Mouse (Mus musculus): Measurements from ENCODE around the gene Phex. TPM values are rescaled to one million over a fixed set of nuclear protein-coding genes. Genes with fewer than 3 reads are reported as not detected.

Phex gene
- polyA plus RNA-seq (2015; fragmentation: Nextera tagmentation; extraction: Ambion mirVana): 0.66 and 0.99 TPM in 2 replicates

GRCm38 (mm10) chrX:157415212-157415611 lies at the start of gene Phex:
Gene Phex, minus strand, starts transcription at chrX:157415312.
- H3K4me1 ChIP-seq (replicated peaks; ENCODE audit: insufficient read depth, low read length): no peaks in the 10 kb centered on the region
- no peaks in the 10 kb centered on the region for H3K27me3 ChIP-seq (ENCODE audit: insufficient read depth, low read length)
- DNase-seq (ENCODE audit: low spot score) (no peak), ATAC-seq (replicated peaks; ENCODE audit: low FRiP score, low read depth) (no peak)
- H3K27ac ChIP-seq: no peak within 1 kb of the TSS
- no peaks in the 10 kb centered on the region for H3K9me3 ChIP-seq (replicated peaks; ENCODE audit: low read length)
- 63% methylated on average over 5 of the region's 5 CpGs for WGBS
- no peak within 1 kb of the TSS for H3K4me2 ChIP-seq (ENCODE audit: low read length)
- no peak for TF ChIP-seq CTCF (IDR thresholded peaks at IDR 0.05; ENCODE audit: low read depth)
- no peak within 1 kb of the TSS for H3K4me3 ChIP-seq (replicated peaks; ENCODE audit: low read depth, low read length)
- H3K9ac ChIP-seq (ENCODE audit: low read depth, low read length): no peak within 1 kb of the TSS
- no peaks in the 10 kb centered on the region for H3K36me3 ChIP-seq (ENCODE audit: insufficient read depth, low read length)

- H3K27me3 ChIP-seq (ENCODE audit: insufficient read depth, low read length): no peaks in the 10 kb centered on the region
- TF ChIP-seq CTCF (IDR thresholded peaks at IDR 0.05; ENCODE audit: low read depth): peak; percentile 63
- DNase-seq (ENCODE audit: low spot score) (peak; percentile 22), ATAC-seq (replicated peaks; ENCODE audit: low FRiP score, low read depth) (no peak)
- H3K27ac ChIP-seq: no peak overlapping the region
- H3K4me1 ChIP-seq (replicated peaks; ENCODE audit: insufficient read depth, low read length): no peaks in the 10 kb centered on the region
- H3K4me3 ChIP-seq (replicated peaks; ENCODE audit: low read depth, low read length): no peak overlapping the region
- no peaks in the 10 kb centered on the region for H3K36me3 ChIP-seq (ENCODE audit: insufficient read depth, low read length)
- no peak overlapping the region for H3K4me2 ChIP-seq (ENCODE audit: low read length)
- H3K9me3 ChIP-seq (replicated peaks; ENCODE audit: low read length): no peaks in the 10 kb centered on the region
- 67% methylated on average over 3 of the region's 3 CpGs for WGBS
- H3K9ac ChIP-seq (ENCODE audit: low read depth, low read length): no peak overlapping the region
Measured at GRCm38 (mm10) chrX:157462716-157463115, 47.6 kb upstream of the Phex start.

- TF ChIP-seq CTCF (IDR thresholded peaks at IDR 0.05; ENCODE audit: low read depth): peak; percentile 80
- Histone ChIP-seq H3K27ac (no peak overlapping the region), H3K9ac (ENCODE audit: low read depth, low read length) (no peak overlapping the region), H3K27me3 (ENCODE audit: insufficient read depth, low read length) (no peaks in the 10 kb centered on the region), H3K4me3 (replicated peaks; ENCODE audit: low read depth, low read length) (no peak overlapping the region), H3K4me1 (replicated peaks; ENCODE audit: insufficient read depth, low read length) (no peaks in the 10 kb centered on the region), H3K9me3 (replicated peaks; ENCODE audit: low read length) (no peaks in the 10 kb centered on the region), H3K4me2 (ENCODE audit: low read length) (no peak overlapping the region), H3K36me3 (ENCODE audit: insufficient read depth, low read length) (no peaks in the 10 kb centered on the region)
- WGBS: 52% methylated on average over 1 of the region's 1 CpGs
- peak; percentile 33 for DNase-seq (ENCODE audit: low spot score)
- no peak for ATAC-seq (replicated peaks; ENCODE audit: low FRiP score, low read depth)
Measured at GRCm38 (mm10) chrX:157454430-157454829, 39.3 kb upstream of the Phex start.

GRCm38 (mm10) chrX:157449000-157449399 lies 33.9 kb upstream of the Phex start:
- H3K9me3 ChIP-seq (replicated peaks; ENCODE audit: low read length): no peaks in the 10 kb centered on the region
- H3K4me3 ChIP-seq (replicated peaks; ENCODE audit: low read depth, low read length): no peak overlapping the region
- ATAC-seq (replicated peaks; ENCODE audit: low FRiP score, low read depth): no peak
- H3K27me3 ChIP-seq (ENCODE audit: insufficient read depth, low read length): no peaks in the 10 kb centered on the region
- TF ChIP-seq CTCF (IDR thresholded peaks at IDR 0.05; ENCODE audit: low read depth): no peak
- 70% methylated on average over 1 of the region's 1 CpGs for WGBS
- H3K4me1 ChIP-seq (replicated peaks; ENCODE audit: insufficient read depth, low read length): no peaks in the 10 kb centered on the region
- H3K4me2 ChIP-seq (ENCODE audit: low read length): no peak overlapping the region
- no peaks in the 10 kb centered on the region for H3K36me3 ChIP-seq (ENCODE audit: insufficient read depth, low read length)
- H3K9ac ChIP-seq (ENCODE audit: low read depth, low read length): no peak overlapping the region
- H3K27ac ChIP-seq: no peak overlapping the region
- no peak for DNase-seq (ENCODE audit: low spot score)

GRCm38 (mm10) chrX:157447431-157447830 lies 32.3 kb upstream of the Phex start:
- H3K27ac ChIP-seq: no peak overlapping the region
- H3K4me1 ChIP-seq (replicated peaks; ENCODE audit: insufficient read depth, low read length): no peaks in the 10 kb centered on the region
- no peak overlapping the region for H3K9ac ChIP-seq (ENCODE audit: low read depth, low read length)
- no peaks in the 10 kb centered on the region for H3K36me3 ChIP-seq (ENCODE audit: insufficient read depth, low read length)
- H3K27me3 ChIP-seq (ENCODE audit: insufficient read depth, low read length): no peaks in the 10 kb centered on the region
- TF ChIP-seq CTCF (IDR thresholded peaks at IDR 0.05; ENCODE audit: low read depth): no peak
- 87% methylated on average over 6 of the region's 6 CpGs for WGBS
- H3K9me3 ChIP-seq (replicated peaks; ENCODE audit: low read length): no peaks in the 10 kb centered on the region
- DNase-seq (ENCODE audit: low spot score) (no peak), ATAC-seq (replicated peaks; ENCODE audit: low FRiP score, low read depth) (no peak)
- H3K4me2 ChIP-seq (ENCODE audit: low read length): no peak overlapping the region
- H3K4me3 ChIP-seq (replicated peaks; ENCODE audit: low read depth, low read length): no peak overlapping the region

GRCm38 (mm10) chrX:157434768-157435167 lies 19.7 kb upstream of the Phex start:
- Histone ChIP-seq H3K27ac (no peak overlapping the region), H3K27me3 (ENCODE audit: insufficient read depth, low read length) (no peaks in the 10 kb centered on the region), H3K9me3 (replicated peaks; ENCODE audit: low read length) (no peaks in the 10 kb centered on the region), H3K4me2 (ENCODE audit: low read length) (no peak overlapping the region), H3K4me1 (replicated peaks; ENCODE audit: insufficient read depth, low read length) (no peaks in the 10 kb centered on the region), H3K36me3 (ENCODE audit: insufficient read depth, low read length) (no peaks in the 10 kb centered on the region), H3K9ac (ENCODE audit: low read depth, low read length) (no peak overlapping the region), H3K4me3 (replicated peaks; ENCODE audit: low read depth, low read length) (no peak overlapping the region)
- ATAC-seq (replicated peaks; ENCODE audit: low FRiP score, low read depth): no peak
- TF ChIP-seq CTCF (IDR thresholded peaks at IDR 0.05; ENCODE audit: low read depth): no peak
- 54% methylated on average over 1 of the region's 1 CpGs for WGBS
- no peak for DNase-seq (ENCODE audit: low spot score)

GRCm38 (mm10) chrX:157419451-157419850 lies 4.3 kb upstream of the Phex start:
- Histone ChIP-seq H3K4me3 (replicated peaks; ENCODE audit: low read depth, low read length) (no peak overlapping the region), H3K9me3 (replicated peaks; ENCODE audit: low read length) (no peaks in the 10 kb centered on the region), H3K4me1 (replicated peaks; ENCODE audit: insufficient read depth, low read length) (no peaks in the 10 kb centered on the region), H3K27me3 (ENCODE audit: insufficient read depth, low read length) (no peaks in the 10 kb centered on the region), H3K9ac (ENCODE audit: low read depth, low read length) (no peak overlapping the region), H3K27ac (no peak overlapping the region), H3K36me3 (ENCODE audit: insufficient read depth, low read length) (no peaks in the 10 kb centered on the region), H3K4me2 (ENCODE audit: low read length) (no peak overlapping the region)
- WGBS: 64% methylated on average over 2 of the region's 2 CpGs
- no peak for ATAC-seq (replicated peaks; ENCODE audit: low FRiP score, low read depth)
- no peak for TF ChIP-seq CTCF (IDR thresholded peaks at IDR 0.05; ENCODE audit: low read depth)
- DNase-seq (ENCODE audit: low spot score): no peak
